Mouse (Mus musculus): ENCODE results near the gene Dpf1. TPM values are rescaled to one million over a fixed set of nuclear protein-coding genes. Genes with fewer than 3 reads are reported as not detected.

Gene Dpf1
- polyA plus RNA-seq, 1 experiment, result 0.06 TPM

GRCm38 (mm10) chr7:29316976-29317375, 13.2 kb downstream of the Dpf1 start:
- WGBS, result 16% methylated on average over 10 of the region's 10 CpGs
- peaks cover 5% of the 10 kb centered on the region; the same call in 1 of the 2 replicates for H3K36me3 ChIP-seq (ENCODE audit: control insufficient read depth, insufficient read depth, low read length)
- no peak overlapping the region for H3K27ac ChIP-seq (ENCODE audit: insufficient read depth, low read length)
- H3K4me3 ChIP-seq (ENCODE audit: extremely low read depth, insufficient read depth, insufficient read length), result no peak overlapping the region
- H3K4me1 ChIP-seq (ENCODE audit: control insufficient read depth, insufficient read depth, insufficient read length), result peaks cover 2% of the 10 kb centered on the region; the same call in 1 of the 2 replicates
- DNase-seq (ENCODE audit: low read depth in 1 of 2, low spot score in 2 of 2), result no peak
- TF ChIP-seq CTCF (IDR thresholded peaks at IDR 0.05; ENCODE audit: extremely low read depth, insufficient read depth, insufficient read length, insufficient replicate concordance), result no peak
- H3K27me3 ChIP-seq (ENCODE audit: control insufficient read depth, insufficient read depth, low read length), result no peaks in the 10 kb centered on the region

- peaks cover 2% of the 10 kb centered on the region; the same call in 1 of the 2 replicates for H3K4me1 ChIP-seq (ENCODE audit: control insufficient read depth, insufficient read depth, insufficient read length)
- 2% methylated on average over 2 of the region's 2 CpGs for WGBS
Measured at GRCm38 (mm10) chr7:29317558-29317957, 13.8 kb downstream of the Dpf1 start.

GRCm38 (mm10) chr7:29318115-29318911, 14.6 kb downstream of the Dpf1 start:
- Histone ChIP-seq H3K27me3 (ENCODE audit: control insufficient read depth, insufficient read depth, low read length) (no peaks in the 10 kb centered on the region), H3K36me3 (ENCODE audit: control insufficient read depth, insufficient read depth, low read length) (peaks cover 5% of the 10 kb centered on the region; the same call in 1 of the 2 replicates), H3K4me1 (ENCODE audit: control insufficient read depth, insufficient read depth, insufficient read length) (peaks cover 2% of the 10 kb centered on the region; the same call in 1 of the 2 replicates), H3K27ac (ENCODE audit: insufficient read depth, low read length) (no peak overlapping the region), H3K4me3 (ENCODE audit: extremely low read depth, insufficient read depth, insufficient read length) (no peak overlapping the region)
- TF ChIP-seq POLR2A (IDR thresholded peaks at IDR 0.05; ENCODE audit: low read depth, low read length) (no peak), CTCF (IDR thresholded peaks at IDR 0.05; ENCODE audit: extremely low read depth, insufficient read depth, insufficient read length, insufficient replicate concordance) (no peak)
- WGBS, result 14% methylated on average over 18 of the region's 18 CpGs
- no peak for DNase-seq (ENCODE audit: low read depth in 1 of 2, low spot score in 2 of 2)

More at GRCm38 (mm10) chr7:29317558-29317957, 13.8 kb downstream of the Dpf1 start:
- Histone ChIP-seq H3K27ac (ENCODE audit: insufficient read depth, low read length) (no peak overlapping the region), H3K27me3 (ENCODE audit: control insufficient read depth, insufficient read depth, low read length) (no peaks in the 10 kb centered on the region), H3K4me3 (ENCODE audit: extremely low read depth, insufficient read depth, insufficient read length) (no peak overlapping the region), H3K36me3 (ENCODE audit: control insufficient read depth, insufficient read depth, low read length) (peaks cover 5% of the 10 kb centered on the region; the same call in 1 of the 2 replicates)
- no peak for DNase-seq (ENCODE audit: low read depth in 1 of 2, low spot score in 2 of 2)
- TF ChIP-seq CTCF (IDR thresholded peaks at IDR 0.05; ENCODE audit: extremely low read depth, insufficient read depth, insufficient read length, insufficient replicate concordance) (no peak), POLR2A (IDR thresholded peaks at IDR 0.05; ENCODE audit: low read depth, low read length) (no peak)

DNA sequence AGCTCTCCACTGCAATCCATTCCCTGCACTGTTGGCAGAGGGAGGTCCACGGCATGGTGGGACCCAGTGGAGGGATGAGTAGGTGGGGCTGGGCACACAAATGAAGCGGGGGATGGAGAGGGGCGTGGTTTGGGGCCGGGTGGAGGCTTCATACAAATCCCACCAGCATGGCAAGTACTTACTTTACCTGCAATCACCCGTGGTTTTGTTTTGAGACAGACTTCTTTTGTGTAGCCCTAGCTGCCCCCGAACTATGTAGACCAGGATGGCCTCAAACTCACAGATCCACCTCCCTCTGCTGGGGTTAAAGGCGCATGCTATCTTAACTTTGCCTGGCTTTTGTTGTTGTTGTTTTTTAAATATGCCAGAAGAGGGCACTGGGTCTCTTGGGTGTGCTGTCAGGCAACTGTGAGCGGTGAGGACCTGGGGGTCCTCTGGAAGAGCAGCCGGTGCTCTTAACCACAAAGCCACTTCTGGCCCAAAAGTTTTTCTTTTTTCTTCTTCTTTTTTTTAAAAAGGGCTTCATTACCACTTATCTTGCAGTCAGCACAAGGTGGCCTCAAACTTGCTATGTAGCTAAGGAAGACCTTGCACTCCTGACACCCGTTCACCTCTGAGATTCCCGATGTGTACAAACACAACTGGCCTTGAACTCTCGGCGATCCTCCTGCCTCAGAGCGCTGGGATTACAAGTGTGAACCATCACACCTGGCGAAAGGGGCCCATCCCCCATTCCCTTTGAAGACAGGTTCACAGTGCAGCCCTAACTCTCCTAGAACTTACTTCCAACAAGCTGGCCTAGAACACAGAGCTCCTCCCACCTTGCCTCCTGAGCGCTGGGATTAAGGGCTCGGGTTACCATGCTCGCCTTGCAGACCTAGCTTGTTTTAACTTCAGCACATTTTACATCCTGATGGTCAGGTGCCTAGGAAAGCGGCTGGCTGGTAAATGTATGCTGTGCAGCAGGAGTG, 15.9 kb downstream of the Dpf1 start:
- H3K36me3 ChIP-seq (ENCODE audit: control insufficient read depth, insufficient read depth, low read length), result peaks cover 9% of the 10 kb centered on the region; the same call in 1 of the 2 replicates
- whole genome bisulfite sequencing, result 30% methylated on average over 19 of the region's 19 CpGs
- peaks cover 2% of the 10 kb centered on the region; the same call in 1 of the 2 replicates for H3K4me1 ChIP-seq (ENCODE audit: control insufficient read depth, insufficient read depth, insufficient read length)
- no peak for TF ChIP-seq CTCF (IDR thresholded peaks at IDR 0.05; ENCODE audit: extremely low read depth, insufficient read depth, insufficient read length, insufficient replicate concordance)
- no peak for TF ChIP-seq POLR2A (IDR thresholded peaks at IDR 0.05; ENCODE audit: low read depth, low read length)
- no peak for DNase-seq (ENCODE audit: low read depth in 1 of 2, low spot score in 2 of 2)
- H3K27me3 ChIP-seq (ENCODE audit: control insufficient read depth, insufficient read depth, low read length), result no peaks in the 10 kb centered on the region
- no peak overlapping the region for H3K4me3 ChIP-seq (ENCODE audit: extremely low read depth, insufficient read depth, insufficient read length)
- H3K27ac ChIP-seq (ENCODE audit: insufficient read depth, low read length), result no peak overlapping the region

DNA sequence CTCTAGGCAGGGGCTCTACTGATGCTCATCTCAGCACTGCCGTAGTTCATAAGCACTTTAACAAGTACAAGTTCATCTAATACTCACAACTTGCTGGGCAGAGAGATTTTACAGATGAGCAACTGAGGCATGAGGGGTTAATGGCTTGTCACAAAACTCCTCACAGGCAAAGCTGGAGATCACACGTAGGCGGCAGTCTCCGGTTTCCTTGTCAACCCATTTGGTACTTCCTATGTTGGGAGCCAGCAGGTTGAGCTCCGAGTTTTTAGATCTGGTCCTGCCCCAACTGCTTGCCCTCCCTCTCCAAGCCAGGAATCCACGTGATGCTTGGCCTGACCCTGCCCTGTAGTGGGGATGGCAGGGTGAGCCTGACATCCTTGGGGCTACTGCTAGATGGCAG, 23.3 kb downstream of the Dpf1 start:
- Histone ChIP-seq H3K27ac (ENCODE audit: insufficient read depth, low read length) (no peak overlapping the region), H3K36me3 (ENCODE audit: control insufficient read depth, insufficient read depth, low read length) (peaks cover 23% of the 10 kb centered on the region), H3K4me3 (ENCODE audit: extremely low read depth, insufficient read depth, insufficient read length) (no peak overlapping the region), H3K4me1 (ENCODE audit: control insufficient read depth, insufficient read depth, insufficient read length) (no peaks in the 10 kb centered on the region), H3K27me3 (ENCODE audit: control insufficient read depth, insufficient read depth, low read length) (no peaks in the 10 kb centered on the region)
- no peak for TF ChIP-seq POLR2A (IDR thresholded peaks at IDR 0.05; ENCODE audit: low read depth, low read length)
- TF ChIP-seq CTCF (IDR thresholded peaks at IDR 0.05; ENCODE audit: extremely low read depth, insufficient read depth, insufficient read length, insufficient replicate concordance), result no peak
- 92% methylated on average over 6 of the region's 6 CpGs for WGBS
- DNase-seq (ENCODE audit: low read depth in 1 of 2, low spot score in 2 of 2), result no peak

DNA sequence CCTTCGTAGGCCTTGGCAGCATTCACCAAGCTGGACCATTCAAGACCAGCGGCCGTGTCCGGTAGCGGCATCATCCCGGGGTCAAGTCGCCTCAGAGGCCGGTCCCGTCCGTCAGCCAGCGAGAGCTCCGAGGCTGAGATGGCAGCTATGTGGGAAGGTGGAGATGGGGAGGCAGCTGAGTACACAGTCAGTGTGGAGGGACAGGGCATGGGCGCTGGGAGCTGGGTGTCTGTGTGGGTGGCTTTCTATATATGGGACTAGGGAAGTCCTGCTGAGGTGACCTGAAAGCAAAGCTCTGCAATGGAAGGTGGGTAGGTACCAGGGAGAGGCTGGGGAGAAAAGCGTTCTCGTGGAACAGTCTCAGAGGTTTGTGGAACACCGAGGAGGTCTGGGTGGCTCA, 25.2 kb downstream of the Dpf1 start:
- 93% methylated on average over 16 of the region's 16 CpGs for WGBS
- Histone ChIP-seq H3K4me3 (ENCODE audit: extremely low read depth, insufficient read depth, insufficient read length) (no peak overlapping the region), H3K27ac (ENCODE audit: insufficient read depth, low read length) (no peak overlapping the region), H3K36me3 (ENCODE audit: control insufficient read depth, insufficient read depth, low read length) (peaks cover 24% of the 10 kb centered on the region), H3K4me1 (ENCODE audit: control insufficient read depth, insufficient read depth, insufficient read length) (no peaks in the 10 kb centered on the region), H3K27me3 (ENCODE audit: control insufficient read depth, insufficient read depth, low read length) (no peaks in the 10 kb centered on the region)
- no peak for DNase-seq (ENCODE audit: low read depth in 1 of 2, low spot score in 2 of 2)
- no peak for TF ChIP-seq CTCF (IDR thresholded peaks at IDR 0.05; ENCODE audit: extremely low read depth, insufficient read depth, insufficient read length, insufficient replicate concordance)
- no peak for TF ChIP-seq POLR2A (IDR thresholded peaks at IDR 0.05; ENCODE audit: low read depth, low read length)

All from spleen, adult 2 months (tissue).